24 mouse cellular contexts compared by ENCODE assay signal in genomic region chr13:96630396-96630795, GRCm38 (mm10).
"Had no signal": no experiment of that assay in that cellular context is flagged by ENCODE, and none has a peak within 500 bp of the region (broad histone marks: within the 10 kb centered on the region; RNA-seq: fewer than 3 reads in every experiment).

No protein-coding gene starts in this region.

- H3K27me3 ChIP-seq: limb, embryonic 12.5 days; limb, embryonic 15.5 days; midbrain, embryonic 13.5 days; neural tube, embryonic 13.5 days had no signal

- H3K4me2 ChIP-seq: limb, embryonic 12.5 days; limb, embryonic 15.5 days; midbrain, embryonic 13.5 days; neural tube, embryonic 13.5 days had no signal

- H3K27ac ChIP-seq: kidney, postnatal 0 days; layer of hippocampus, adult 2 months; left cerebral cortex, adult 2 months; limb, embryonic 12.5 days; limb, embryonic 15.5 days; midbrain, embryonic 10.5 days; midbrain, embryonic 13.5 days; neural tube, embryonic 13.5 days; stomach, postnatal 0 days had no signal

- H3K9me3 ChIP-seq: limb, embryonic 12.5 days; limb, embryonic 15.5 days; midbrain, embryonic 10.5 days; midbrain, embryonic 13.5 days; neural tube, embryonic 13.5 days had no signal

- H3K9ac ChIP-seq: limb, embryonic 12.5 days; limb, embryonic 15.5 days; midbrain, embryonic 13.5 days; neural tube, embryonic 13.5 days had no signal

- H3K4me1 ChIP-seq: limb, embryonic 12.5 days; limb, embryonic 15.5 days; midbrain, embryonic 10.5 days; midbrain, embryonic 13.5 days; neural tube, embryonic 13.5 days had no signal

- ATAC-seq: inflammation-experienced regulatory T-cells, adult 6 months; intestine, embryonic 16.5 days; midbrain, embryonic 13.5 days; midbrain, embryonic 16.5 days had no signal

- H3K4me3 ChIP-seq: layer of hippocampus, adult 2 months; left cerebral cortex, adult 2 months; limb, embryonic 12.5 days; limb, embryonic 15.5 days; midbrain, embryonic 10.5 days; midbrain, embryonic 13.5 days; myocyte; neural tube, embryonic 13.5 days had no signal

- DNase-seq: kidney, adult 18-20 months; kidney, adult 9 months; kidney, postnatal 25 days; layer of hippocampus, postnatal 36 days; left cerebral cortex, postnatal 4 days; lung, adult 2 months; lung, postnatal 14 days; lung, postnatal 4 days; thymus, adult 2 months; thymus, postnatal 14 days; thymus, postnatal 4 days had no signal
